Mouse (Mus musculus) inflammation-experienced regulatory T-cells (primary cell): ENCODE results near the gene Il13. TPM values are rescaled to one million over a fixed set of nuclear protein-coding genes. Genes with fewer than 3 reads are reported as not detected.

Experiments
- polyA plus RNA-seq, 2 experiments: library from polyadenylated mRNA; unstranded; fragments of 100-300 nt; shearing (Covaris generic); gene quantifications; one replicate each; pipeline ENCODE4 v1.2.1; 2017

Gene Il13
- polyA plus RNA-seq: under 1 TPM in 1 of 2 experiments, not detected in 1; 0.39 TPM

GRCm38 (mm10) chr11:53634556-53634955 is at the start of gene Il13:
Gene Il13, minus strand, starts transcription at chr11:53634702.

GRCm38 (mm10) chr11:53618619-53619198 is 15.8 kb downstream of the Il13 start, which contains the start of gene Il4:
Gene Il4, minus strand, starts transcription at chr11:53618669.

Other genes with a start within 250 kb of the Il13 start
- gene Leap2, start 211.5 kb downstream of the Il13 start, polyA plus RNA-seq: not detected
- 100 to 1,000 TPM; 252 to 276 TPM for gene Uqcrq, start 203.9 kb downstream of the Il13 start, polyA plus RNA-seq
- 1 to 10 TPM in 1 of 2 experiments, under 1 TPM in 1; 0.24 to 3.1 TPM for gene Gdf9, start 203.7 kb downstream of the Il13 start, polyA plus RNA-seq
- gene Gm10447, start 177.6 kb downstream of the Il13 start, polyA plus RNA-seq: 1 to 10 TPM in 1 of 2 experiments, not detected in 1; 1.3 TPM
- under 1 TPM in 1 of 2 experiments, not detected in 1; 0.37 TPM for gene Shroom1, start 177.5 kb downstream of the Il13 start, polyA plus RNA-seq
- under 1 TPM in 1 of 2 experiments, not detected in 1; 0.80 TPM for gene Gm9837, start 164.2 kb downstream of the Il13 start, polyA plus RNA-seq
- not detected for gene Gm9945, start 154.5 kb downstream of the Il13 start, polyA plus RNA-seq
- not detected for gene Sowaha, start 154.4 kb downstream of the Il13 start, polyA plus RNA-seq
- gene Sept8, start 115.4 kb downstream of the Il13 start, polyA plus RNA-seq: 10 to 100 TPM in 1 of 2 experiments, 1 to 10 TPM in 1; 3.6 to 20.4 TPM
- gene Kif3a, start 67.3 kb downstream of the Il13 start, polyA plus RNA-seq: 1 to 10 TPM; 7.6 to 7.9 TPM
- gene Il4, start 16.0 kb downstream of the Il13 start, polyA plus RNA-seq: 100 to 1,000 TPM in 1 of 2 experiments, 1 to 10 TPM in 1; 4.6 to 100 TPM
- gene Rad50, start 72.6 kb upstream of the Il13 start, polyA plus RNA-seq: 10 to 100 TPM; 43.5 to 44.4 TPM
- gene Il5, start 86.1 kb upstream of the Il13 start, polyA plus RNA-seq: not detected
- gene Irf1, start 135.3 kb upstream of the Il13 start, polyA plus RNA-seq: 100 to 1,000 TPM; 400 to 431 TPM
- 1 to 10 TPM; 1.5 to 2.2 TPM for gene Gm17334, start 138.5 kb upstream of the Il13 start, polyA plus RNA-seq
- 10 to 100 TPM; 31.6 to 40.9 TPM for gene Gm12216, start 224.6 kb upstream of the Il13 start, polyA plus RNA-seq